Mouse (Mus musculus): ENCODE results near the gene Lbr. TPM values are rescaled to one million over a fixed set of nuclear protein-coding genes. Genes with fewer than 3 reads are reported as not detected.

The Lbr gene
- polyA plus RNA-seq (2012; rRNA removed): 11.5 and 14.1 TPM in 2 replicates

DNA sequence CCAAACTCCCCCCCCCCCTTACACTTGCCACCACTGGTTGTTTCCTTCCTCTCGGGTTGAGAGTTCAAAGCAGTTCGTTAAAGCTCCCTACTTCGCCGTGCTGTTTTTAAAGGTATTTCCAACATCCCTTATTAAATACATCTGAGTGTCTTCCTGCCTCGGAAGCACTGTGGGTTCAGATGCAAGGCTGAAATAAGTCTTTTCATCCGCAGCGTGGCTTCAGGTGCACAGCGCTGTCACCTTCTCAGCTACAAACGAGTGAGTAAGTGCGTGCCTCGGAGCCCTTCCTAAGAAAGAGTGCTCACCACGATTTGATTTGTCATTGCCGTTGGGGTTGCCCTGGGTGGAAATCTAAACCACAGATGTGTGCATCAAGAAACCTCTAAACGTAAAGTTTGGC, at the start of gene Lbr:
TSS of gene Lbr (minus strand) at position 266 of the 400 bp plus-strand sequence.
- peak in 1 of 2 experiments; percentile 15 for DNase-seq (ENCODE audit: extremely low spot score in 1 of 2, low spot score in 1 of 2)

DNA sequence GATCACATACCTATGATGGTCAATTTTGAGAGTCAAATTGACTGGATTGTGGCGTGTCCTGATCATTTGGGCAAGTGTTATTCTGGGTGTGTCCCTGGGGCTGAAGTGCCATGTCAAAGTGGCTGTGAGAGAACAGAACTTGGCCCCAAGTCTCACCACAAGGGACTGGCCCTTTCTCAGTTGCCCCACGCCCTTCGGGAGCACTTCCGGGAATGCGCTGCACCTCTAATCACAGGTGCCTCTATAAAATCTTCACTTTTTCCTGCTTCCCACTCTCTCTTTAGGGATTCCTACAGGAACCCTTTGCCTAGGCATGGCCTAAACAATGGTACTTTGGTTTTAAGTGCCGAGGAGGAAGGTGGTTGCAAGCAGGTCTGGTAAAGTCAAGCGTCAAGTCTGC, 46.8 kb upstream of the Lbr start:
- DNase-seq (ENCODE audit: extremely low spot score in 1 of 2, low spot score in 1 of 2): no peak

DNA sequence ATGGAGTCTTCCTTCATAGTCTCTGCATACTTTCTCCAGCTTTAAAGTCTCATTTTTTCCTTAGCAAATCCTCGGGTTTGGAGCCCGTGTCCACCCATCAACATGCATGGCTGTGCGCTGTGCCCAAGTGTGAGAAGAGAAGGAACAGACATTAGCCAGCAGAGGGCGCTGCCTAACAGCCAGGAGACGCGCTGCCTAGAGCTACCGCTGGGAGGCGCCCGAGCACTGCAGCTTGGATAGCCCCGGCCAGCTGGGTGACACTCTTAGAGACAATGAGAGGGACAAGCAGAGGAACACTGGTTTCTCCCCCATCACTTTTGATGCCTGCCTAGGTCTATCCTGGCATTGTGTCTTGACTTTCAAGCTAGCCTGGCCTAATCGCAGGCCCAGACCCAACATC, 46.0 kb upstream of the Lbr start:
- DNase-seq (ENCODE audit: extremely low spot score in 1 of 2, low spot score in 1 of 2): peak; percentile 63 to 96

DNA sequence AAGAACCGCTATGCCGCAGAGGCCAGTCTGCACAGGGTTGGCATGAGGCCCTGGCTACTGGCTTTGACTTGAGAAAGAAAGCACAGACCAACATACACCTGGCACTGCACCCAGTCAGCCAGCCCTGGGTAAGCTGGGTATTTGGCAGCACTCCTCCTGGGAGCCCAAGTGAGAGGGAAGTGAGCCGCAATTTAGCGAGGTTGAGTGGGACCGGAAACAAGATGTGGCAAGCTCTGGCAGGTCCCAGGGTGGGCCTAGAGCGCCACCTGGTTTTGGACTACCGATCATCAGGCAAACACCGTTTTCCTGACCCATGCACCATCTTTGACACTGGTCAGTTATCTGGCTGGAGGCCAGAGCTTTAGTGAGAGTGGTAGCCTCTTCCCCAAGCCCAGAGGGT, 38.7 kb upstream of the Lbr start:
- DNase-seq (ENCODE audit: extremely low spot score in 1 of 2, low spot score in 1 of 2): peak in 1 of 2 experiments; percentile 37

DNA sequence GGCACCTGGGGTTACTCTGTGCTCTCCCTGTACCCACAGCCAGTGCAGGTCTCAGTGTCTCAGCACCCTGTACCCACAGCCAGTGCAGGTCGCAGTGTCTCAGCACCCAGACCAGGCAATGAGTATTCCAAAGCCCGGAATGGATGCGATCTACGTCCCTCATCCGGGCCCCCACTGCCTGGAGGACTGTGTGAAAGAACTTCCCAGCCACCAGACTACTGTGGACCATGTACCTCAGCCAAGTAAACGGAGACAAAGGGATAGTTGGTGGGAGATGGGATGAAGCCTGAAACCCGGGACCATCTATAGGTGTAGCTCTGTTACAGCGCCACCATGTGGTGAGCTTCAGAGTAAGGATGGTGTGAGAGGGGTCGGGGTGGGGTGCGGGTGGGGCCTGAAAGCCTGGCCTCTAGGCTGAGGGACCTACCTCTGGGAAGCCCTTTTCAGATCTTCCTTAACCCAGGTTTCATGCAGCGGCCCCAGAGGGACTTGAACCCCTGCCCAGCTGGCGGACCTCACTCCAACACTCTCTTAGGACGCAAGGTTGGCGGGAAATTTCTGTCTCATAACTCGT, 38.0 kb upstream of the Lbr start:
- no peak for DNase-seq (ENCODE audit: extremely low spot score in 1 of 2, low spot score in 1 of 2)

DNA sequence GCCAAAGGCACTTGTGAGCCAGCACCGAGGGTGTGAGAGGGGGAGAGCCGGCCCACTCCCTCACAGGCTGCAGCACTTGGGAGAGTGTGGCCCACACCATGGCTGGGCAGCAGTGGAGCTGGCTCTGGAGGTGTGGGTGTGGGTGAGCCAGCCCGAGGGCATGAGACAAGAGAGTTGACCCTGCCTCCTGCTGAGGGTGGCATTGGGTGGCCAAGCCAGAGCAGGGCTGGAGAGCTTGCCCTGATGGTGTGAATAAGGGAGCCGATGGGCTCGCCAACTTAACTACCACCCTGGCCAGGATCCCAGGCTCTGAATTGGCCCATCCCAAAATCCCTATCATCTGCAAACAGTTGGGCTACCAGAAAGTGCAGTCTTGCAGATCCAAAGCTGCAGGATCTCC, 35.6 kb upstream of the Lbr start:
- DNase-seq (ENCODE audit: extremely low spot score in 1 of 2, low spot score in 1 of 2): no peak

DNA sequence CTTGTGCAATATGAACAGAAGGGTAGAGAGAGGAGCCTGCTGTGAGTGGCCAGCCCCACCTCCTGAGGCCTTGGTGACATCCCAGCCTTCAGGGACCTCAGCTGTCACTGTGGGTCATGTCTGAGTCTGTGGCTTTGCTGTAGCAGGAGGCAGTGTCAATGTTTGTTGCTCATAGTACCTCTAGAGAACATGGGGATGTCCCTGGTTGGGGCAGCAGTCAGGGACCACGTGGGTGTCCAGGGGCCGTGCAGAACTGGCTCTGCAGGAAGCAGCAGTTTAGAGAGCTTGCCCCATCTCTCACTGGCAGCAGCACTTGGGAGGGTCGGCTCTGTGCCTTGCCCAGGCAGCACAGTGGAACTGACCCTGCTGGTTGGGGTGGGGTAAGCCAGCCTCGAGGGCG, 34.2 kb upstream of the Lbr start:
- no peak for DNase-seq (ENCODE audit: extremely low spot score in 1 of 2, low spot score in 1 of 2)

DNA sequence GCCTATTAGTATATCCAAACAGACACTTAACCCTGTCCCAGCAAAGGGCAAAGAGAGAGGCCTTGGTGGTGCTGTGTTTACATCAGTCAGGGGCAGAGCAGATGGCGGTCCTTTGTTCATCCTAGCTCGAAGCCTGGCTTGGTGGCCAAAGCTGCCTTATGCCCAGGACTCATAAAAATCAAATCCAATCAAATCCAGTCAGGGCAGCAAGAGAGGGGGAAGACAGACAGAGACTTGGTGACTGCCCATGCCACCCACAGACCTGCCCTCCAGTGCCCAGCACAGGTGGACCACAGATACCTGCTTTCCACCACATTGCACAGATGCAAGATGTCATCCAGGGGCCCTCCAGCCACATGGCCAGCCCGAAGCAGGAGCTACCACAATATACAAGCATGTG, 33.8 kb upstream of the Lbr start:
- no peak for DNase-seq (ENCODE audit: extremely low spot score in 1 of 2, low spot score in 1 of 2)

DNA sequence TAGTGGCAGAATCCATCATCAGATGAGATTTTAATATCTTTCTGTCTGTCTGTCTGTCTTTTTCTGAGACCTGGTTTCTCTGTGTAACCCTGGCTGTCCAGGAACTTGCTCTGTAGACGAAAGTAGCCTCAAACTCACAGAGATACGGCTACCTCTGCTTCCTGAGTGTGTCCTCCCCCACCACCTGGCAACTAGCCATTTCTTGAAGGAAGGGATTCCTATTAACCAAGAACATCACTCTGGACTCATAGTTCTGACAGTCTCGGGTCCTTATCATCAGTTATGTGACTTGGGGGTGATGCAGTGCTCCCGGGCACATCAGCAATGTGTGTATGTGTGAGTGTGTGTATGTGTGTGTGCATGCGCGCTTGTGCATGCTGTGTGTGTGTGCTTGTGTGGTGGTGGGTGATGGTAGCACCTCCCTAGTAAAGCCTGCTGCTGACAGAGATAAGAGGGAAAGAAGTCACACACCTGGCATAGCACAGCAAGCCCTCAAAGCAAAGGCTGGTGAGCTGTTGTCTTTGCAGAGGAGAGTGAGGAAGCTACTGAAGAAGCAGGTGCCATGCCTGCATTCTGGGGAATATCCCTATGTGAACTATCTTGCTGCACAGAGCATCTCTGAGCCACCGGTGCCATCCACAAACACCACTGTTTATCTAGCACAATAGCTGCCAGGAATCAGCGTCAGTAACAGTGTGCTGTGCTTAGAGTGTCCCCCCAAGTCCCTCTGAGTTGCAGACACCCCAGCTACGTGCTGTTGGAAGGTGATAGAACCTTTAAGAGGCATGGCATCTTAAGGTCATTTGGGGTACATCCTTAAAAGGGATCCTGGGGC, 30.5 kb upstream of the Lbr start:
- no peak for DNase-seq (ENCODE audit: extremely low spot score in 1 of 2, low spot score in 1 of 2)

DNA sequence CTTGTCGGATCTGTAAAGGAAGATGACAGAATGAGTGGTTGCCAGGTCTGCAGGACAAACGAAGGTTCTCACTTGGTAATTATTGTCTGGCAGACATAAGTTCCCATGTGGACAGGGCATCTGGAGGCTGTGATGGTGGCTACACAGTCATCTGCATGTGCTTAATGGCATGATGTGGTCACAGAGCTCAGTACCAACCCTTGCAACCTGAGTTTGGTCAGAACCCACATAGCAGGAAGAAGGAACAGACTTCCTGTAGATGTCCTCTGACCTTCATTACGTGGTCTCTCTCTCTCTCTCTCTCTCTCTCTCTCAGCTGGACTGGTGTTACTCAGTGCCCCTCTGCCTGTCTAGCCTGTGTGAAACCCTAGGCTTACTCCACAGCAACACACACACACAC, 29.8 kb upstream of the Lbr start:
- DNase-seq (ENCODE audit: extremely low spot score in 1 of 2, low spot score in 1 of 2): no peak

DNA sequence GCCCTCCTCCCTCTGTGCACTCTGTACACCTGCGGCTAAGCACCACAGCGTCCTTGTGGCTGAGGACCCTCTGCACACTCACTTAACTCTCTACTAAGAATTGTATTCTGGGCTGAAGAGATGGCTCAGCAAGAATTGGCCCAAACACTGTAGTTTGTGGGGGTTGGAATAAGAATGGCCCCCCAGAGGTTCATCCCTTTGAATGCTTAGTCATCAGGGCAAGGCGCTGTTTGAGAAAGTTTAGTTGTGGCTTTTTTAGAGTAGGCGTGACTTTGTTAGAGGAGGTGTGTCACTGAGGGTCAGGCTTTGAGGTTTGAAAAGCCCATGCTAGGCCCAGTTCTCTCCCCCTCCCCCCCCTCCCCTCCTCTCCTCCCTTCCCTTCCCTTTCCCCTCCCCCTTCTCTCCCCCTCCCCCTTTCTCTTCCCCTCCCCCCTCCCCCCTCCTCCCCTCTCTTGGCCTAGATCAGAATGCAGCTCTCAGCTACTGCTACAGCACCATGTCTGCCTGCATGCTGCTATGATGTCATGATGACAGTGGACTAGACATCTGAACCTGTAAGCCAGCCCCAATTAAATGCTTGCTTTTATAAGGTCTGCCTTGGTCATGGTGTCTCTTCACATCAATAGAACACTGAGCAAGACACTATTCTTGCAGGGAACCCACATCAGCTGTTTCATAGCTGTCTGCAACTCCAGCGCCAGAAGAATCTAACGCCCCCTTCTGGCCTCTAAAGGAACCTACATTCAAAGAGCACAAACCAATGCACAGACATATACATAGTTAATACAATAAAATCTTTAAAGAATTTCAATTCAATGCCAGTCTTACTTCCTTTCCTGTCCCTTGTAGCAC, 23.8 kb upstream of the Lbr start:
- DNase-seq (ENCODE audit: extremely low spot score in 1 of 2, low spot score in 1 of 2): no peak

DNA sequence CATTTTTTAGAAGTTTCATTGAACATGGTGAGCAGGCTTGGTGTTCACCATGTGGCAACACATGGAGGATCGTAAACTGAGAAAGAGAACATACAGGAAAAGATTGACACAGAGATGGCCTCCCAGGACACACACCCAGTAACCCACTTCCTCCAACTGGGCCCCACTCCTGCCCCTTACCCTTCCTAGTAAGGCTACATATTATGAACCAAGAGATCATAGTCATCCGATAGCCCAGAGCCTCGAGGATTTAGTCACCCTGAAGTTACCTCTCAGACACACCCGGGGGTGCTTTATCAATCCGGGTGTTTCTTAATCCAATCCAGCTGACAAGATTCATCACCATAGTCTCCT, 23.0 kb upstream of the Lbr start:
- DNase-seq (ENCODE audit: extremely low spot score in 1 of 2, low spot score in 1 of 2): no peak

DNA sequence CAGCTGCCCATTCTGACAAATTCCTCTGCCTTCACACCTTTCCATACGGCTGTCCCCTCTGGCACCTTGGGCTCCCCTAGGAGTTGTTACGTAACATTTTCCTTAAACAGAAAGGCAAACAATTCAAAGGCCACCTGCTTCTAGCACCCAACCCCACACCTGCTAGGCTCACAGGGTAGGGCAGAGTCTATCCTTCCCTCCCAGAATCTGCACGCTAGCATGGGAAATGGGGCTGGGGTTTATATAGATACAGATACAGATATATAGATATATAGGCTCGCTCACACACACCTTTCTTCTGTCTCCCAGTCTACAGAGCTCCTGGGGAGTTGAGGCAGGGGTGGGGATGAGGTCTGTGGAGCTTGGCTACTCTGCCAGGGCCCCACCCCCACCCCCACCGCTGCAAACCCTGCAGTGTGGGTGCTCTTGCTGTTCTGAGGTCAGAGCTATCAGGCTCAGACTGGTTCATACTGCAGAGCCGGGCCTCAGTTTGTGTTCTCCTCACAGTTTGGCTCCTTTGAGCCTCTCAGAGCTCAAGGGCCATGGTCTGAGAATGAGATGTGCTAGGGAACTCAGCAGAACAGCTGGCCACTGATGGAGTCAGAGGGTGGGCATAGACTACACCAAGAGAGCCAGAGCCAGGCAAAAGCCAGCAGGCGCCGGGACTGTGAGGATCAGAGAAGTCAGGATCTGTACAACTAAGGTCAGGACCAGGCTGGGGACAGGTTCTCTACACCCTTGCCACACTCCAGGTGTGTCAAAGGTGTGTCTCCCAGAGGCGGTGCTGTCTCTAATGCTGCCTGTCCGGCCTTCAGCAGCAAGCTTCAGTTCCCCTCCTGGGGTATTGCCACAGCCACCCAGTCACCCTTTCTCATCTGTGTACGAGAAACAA, 22.4 kb upstream of the Lbr start:
- DNase-seq (ENCODE audit: extremely low spot score in 1 of 2, low spot score in 1 of 2): no peak

DNA sequence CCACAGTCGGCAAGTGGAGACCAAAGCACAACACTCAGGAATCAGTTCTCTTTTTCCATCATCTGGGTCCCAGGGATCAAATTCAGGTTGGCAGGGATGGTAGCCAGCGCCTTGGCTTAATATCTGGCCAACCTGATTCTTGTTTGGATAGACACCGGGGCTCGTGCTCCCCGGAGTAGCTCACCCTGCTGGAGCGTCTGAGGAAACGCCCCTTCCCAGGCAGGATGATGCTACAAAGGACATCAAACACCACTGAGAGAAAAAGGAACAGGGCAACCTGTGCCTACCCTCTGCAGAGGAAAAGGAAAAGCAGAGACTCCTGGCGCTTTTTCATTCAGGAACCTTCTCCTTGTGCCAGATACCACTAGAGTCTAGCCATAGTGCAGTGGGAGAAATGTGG, 20.6 kb upstream of the Lbr start:
- DNase-seq (ENCODE audit: extremely low spot score in 1 of 2, low spot score in 1 of 2): no peak

DNA sequence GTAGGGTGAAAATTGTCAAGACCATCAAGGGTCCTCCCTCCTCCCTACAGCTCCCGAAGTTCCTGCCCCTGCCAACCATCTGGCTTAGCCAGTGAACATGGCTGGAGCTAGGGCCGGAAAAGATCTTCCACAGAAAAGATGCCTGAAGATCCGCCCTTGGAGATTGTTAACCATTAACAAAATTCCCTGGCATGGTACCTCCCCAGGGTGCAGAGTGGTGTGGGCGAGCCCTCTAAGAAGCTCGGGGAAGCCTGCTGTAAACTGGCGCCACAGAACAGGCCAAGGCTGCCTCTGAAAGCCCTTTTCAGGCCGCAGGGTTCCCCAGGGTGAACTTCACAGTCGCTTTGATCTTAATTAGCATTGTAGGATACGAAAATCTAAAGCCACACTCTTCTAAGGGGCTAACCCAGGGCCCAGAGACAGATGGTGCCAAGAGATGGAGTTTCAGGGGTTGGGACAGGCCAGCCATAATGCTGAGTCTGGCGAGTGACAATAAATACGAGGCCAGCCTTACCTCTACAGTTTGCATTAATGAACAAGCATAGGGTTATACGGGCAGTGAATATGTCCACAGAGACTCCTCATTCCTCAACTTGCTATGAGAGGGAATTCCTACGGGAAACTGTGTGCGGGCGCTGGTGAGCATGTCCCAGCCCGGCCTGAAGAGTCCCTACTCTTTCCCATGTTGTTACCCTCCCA, 20.0 kb upstream of the Lbr start:
- no peak for DNase-seq (ENCODE audit: extremely low spot score in 1 of 2, low spot score in 1 of 2)

DNA sequence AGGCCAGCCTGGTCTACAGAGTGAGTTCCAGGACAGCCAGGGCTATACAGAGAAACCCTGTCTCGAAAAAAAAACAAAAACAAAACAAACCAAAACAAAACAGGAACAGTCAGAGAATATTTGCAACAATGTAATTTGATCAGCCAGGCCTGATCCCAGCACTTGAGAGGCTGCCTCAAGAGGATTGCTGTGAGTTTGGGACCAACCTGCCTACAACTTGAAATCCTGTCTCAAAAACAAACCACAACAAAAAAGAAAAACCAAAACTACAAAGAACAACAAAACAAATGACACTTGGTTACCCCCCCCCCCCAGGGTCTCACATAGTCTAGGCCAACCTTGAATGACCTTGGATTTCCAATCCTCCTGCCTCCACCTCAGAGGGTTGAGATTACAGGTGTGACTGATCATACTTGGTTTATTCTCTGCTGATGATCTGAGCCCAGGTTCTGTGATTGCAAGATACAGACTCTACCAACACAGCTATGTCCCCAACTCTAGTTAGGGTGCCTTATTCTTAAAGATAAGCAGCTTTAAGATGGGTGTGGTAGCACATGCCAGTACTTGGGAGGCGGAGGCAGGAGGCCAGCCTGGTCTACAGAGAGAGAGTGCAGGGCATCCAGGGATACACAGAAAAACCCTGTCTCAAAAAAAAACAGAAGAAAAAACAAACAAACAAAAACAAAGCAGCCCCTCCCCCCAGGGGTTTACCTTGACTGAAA, 18.5 kb upstream of the Lbr start:
- DNase-seq (ENCODE audit: extremely low spot score in 1 of 2, low spot score in 1 of 2): no peak

DNA sequence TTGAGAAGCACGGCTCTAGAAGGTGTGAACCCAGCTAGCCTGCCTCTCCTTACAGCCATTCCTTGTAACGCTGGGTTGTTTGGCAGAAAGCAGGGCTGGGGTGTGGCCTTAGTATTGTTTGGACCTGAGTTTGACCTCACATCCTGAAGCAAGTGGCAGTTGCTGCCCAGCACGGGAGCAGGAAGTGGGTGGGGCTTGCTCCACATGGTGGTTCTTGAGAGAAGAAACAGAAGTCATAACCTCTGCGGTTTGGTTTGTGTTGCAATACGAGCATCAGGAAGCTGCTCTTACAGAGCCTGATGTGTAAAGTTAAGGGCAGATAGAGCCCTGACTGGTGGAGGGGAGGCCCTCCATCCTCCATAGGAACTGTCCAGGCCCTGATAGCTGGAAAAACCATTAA, 17.8 kb upstream of the Lbr start:
- DNase-seq (ENCODE audit: extremely low spot score in 1 of 2, low spot score in 1 of 2): no peak

DNA sequence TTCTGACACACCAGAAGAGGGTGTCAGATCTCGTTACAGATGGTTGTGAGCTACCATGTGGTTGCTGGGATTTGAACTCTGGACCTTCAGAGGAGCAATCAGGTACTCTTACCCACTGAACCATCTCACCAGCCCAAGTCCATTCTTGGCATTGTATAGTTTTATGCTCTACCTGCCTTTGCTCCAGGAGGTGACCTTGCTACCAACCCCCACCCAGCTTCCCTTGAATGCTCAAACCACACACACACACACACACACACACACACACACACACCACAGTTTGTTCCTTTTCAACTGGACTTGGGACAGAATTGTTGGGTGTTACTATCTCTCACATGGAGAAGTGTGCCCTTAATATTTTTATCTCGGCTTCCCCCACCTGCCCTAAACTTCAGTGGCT, 13.5 kb upstream of the Lbr start:
- no peak for DNase-seq (ENCODE audit: extremely low spot score in 1 of 2, low spot score in 1 of 2)

DNA sequence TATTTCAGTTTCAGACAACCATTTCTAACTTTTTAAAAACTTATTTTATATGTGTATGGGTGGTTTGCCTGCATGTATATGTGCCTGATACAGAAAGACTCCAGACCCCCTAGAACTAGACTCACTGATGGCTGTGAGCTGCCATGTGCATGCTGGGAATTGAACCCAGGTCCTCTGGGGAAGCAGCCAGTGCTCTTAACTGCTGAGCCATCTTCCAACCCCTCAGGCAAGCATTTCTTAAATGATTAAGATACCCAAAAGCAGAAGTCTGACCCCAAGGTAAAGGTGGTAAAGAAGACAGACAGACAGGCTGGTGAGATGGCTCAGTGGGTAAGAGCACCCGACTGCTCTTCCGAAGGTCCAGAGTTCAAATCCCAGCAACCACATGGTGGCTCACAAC, 12.0 kb upstream of the Lbr start:
- no peak for DNase-seq (ENCODE audit: extremely low spot score in 1 of 2, low spot score in 1 of 2)

Data from frontal cortex, adult 2 months (tissue).